Mouse (Mus musculus) gastrocnemius, adult 18-20 months (tissue): ENCODE data around the gene Ttn. TPM values are rescaled to one million over a fixed set of nuclear protein-coding genes. Genes with fewer than 3 reads are reported as not detected.
A peak's percentile ranks its signal among the peaks of the same experiment; 100 is the strongest.

Source experiments
- DNase-seq: peaks from one replicate; pipeline ENCODE4 v3.0.0; 2021; ENCODE audit warnings: low spot score
- total RNA-seq, 2 experiments: library from RNA; stranded (reverse); gene quantifications; 2 replicates each; pipeline ENCODE4 v1.2.3; 2021

Gene Ttn
- total RNA-seq, 2 experiments from 2014 or later: 4,889 to 5,895 TPM

GRCm38 (mm10) chr2:76714984-76715383 is 267.4 kb downstream of the Ttn start:
- no peak for DNase-seq

GRCm38 (mm10) chr2:76708512-76708911 is 273.8 kb downstream of the Ttn start:
- DNase-seq: no peak

- DNase-seq: no peak
These were observed 276.7 kb downstream of the Ttn start for GRCm38 (mm10) chr2:76705655-76706054.

GRCm38 (mm10) chr2:76702751-76703150 is 279.6 kb downstream of the Ttn start:
- DNase-seq: no peak

GRCm38 (mm10) chr2:76702188-76702587 is 280.2 kb downstream of the Ttn start:
- DNase-seq: no peak

GRCm38 (mm10) chr2:76695290-76695689 is 287.1 kb downstream of the Ttn start:
- no peak for DNase-seq

GRCm38 (mm10) chr2:76693765-76694164 is 288.6 kb downstream of the Ttn start:
- no peak for DNase-seq

GRCm38 (mm10) chr2:76690436-76691204 is 291.7 kb downstream of the Ttn start:
- DNase-seq: peak; percentile 62

GRCm38 (mm10) chr2:76688162-76688561 is 294.2 kb downstream of the Ttn start:
- no peak for DNase-seq

GRCm38 (mm10) chr2:76687608-76688007 is 294.7 kb downstream of the Ttn start:
- DNase-seq: no peak

- DNase-seq: no peak
These were observed 295.4 kb downstream of the Ttn start for GRCm38 (mm10) chr2:76686986-76687385.

GRCm38 (mm10) chr2:76682301-76682700 is 300.0 kb downstream of the Ttn start:
- DNase-seq: no peak

GRCm38 (mm10) chr2:76676401-76677226 is 305.7 kb downstream of the Ttn start:
- DNase-seq: no peak

GRCm38 (mm10) chr2:76675949-76676348 is 306.4 kb downstream of the Ttn start:
- DNase-seq: no peak

GRCm38 (mm10) chr2:76675451-76675850 is 306.9 kb downstream of the Ttn start:
- no peak for DNase-seq

- DNase-seq: peak; percentile 70
These were observed 307.5 kb downstream of the Ttn start, which contains the start of gene Plekha3 for GRCm38 (mm10) chr2:76674725-76675427. Gene Plekha3, plus strand, starts transcription at chr2:76675281.

- DNase-seq: peak; percentile 49
These were observed 308.8 kb downstream of the Ttn start for GRCm38 (mm10) chr2:76673472-76674081.

GRCm38 (mm10) chr2:76672966-76673392 is 309.4 kb downstream of the Ttn start, which contains the start of gene Fkbp7:
Gene Fkbp7, minus strand, starts transcription at chr2:76673116.
- DNase-seq: peak; percentile 76

- no peak for DNase-seq
These were observed 310.1 kb downstream of the Ttn start for GRCm38 (mm10) chr2:76672134-76672745.

- no peak for DNase-seq
These were observed 310.7 kb downstream of the Ttn start for GRCm38 (mm10) chr2:76671641-76672040.

GRCm38 (mm10) chr2:76667200-76667599 is 315.1 kb downstream of the Ttn start:
- DNase-seq: no peak
